Mouse (Mus musculus) MEL (cell line): ENCODE results near the gene Slc51b. TPM values are rescaled to one million over a fixed set of nuclear protein-coding genes. Genes with fewer than 3 reads are reported as not detected.

Experiments
- DNase-seq: peaks from one replicate; pipeline ENCODE4 v3.0.0; 2011; ENCODE audit warnings: low read depth, low spot score
- H3K27ac ChIP-seq: 2 replicates; pipeline ENCODE4 v1.5.1; 2012; ENCODE audit warnings: low read depth, mild to moderate bottlenecking, control low read depth, low read length, moderate library complexity; ENCODE audit not compliant: control insufficient read depth
- H3K27me3 ChIP-seq, 2 experiments: fragments of 150-350 bp in 1 of 2; sonication (generic) in 1 of 2; 2 replicates each; pipeline ENCODE4 v1.6.1; 2012; ENCODE audit warnings: low read length in 2 of 2, mild to moderate bottlenecking in 2 of 2, improper control_type of control experiment in 1 of 2, moderate library complexity in 1 of 2; ENCODE audit not compliant: insufficient read depth in 2 of 2, control insufficient read depth in 1 of 2
- H3K36me3 ChIP-seq, 2 experiments: 2 replicates each; pipeline ENCODE4 v1.6.1; 2012 to 2014; ENCODE audit warnings: low read length in 2 of 2, improper control_type of control experiment in 1 of 2, inconsistent platforms in 1 of 2, mild to moderate bottlenecking in 1 of 2; ENCODE audit not compliant: insufficient read depth in 2 of 2, control insufficient read depth in 1 of 2
- H3K4me1 ChIP-seq, 2 experiments: fragments of 150-350 bp in 1 of 2; sonication (generic) in 1 of 2; 2 replicates each; pipeline ENCODE4 v1.6.1; 2012; ENCODE audit warnings: low read length in 2 of 2, improper control_type of control experiment in 1 of 2, mild to moderate bottlenecking in 1 of 2; ENCODE audit not compliant: insufficient read depth in 2 of 2, control insufficient read depth in 1 of 2
- H3K4me3 ChIP-seq, 2 experiments: fragments of 150-350 bp in 1 of 2; sonication (generic) in 1 of 2; 2 replicates each; pipeline ENCODE4 v1.5.1; 2012; ENCODE audit warnings: low read depth in 2 of 2, low read length in 2 of 2, mild to moderate bottlenecking in 2 of 2, moderate library complexity in 2 of 2, control low read depth in 1 of 2, improper control_type of control experiment in 1 of 2; ENCODE audit not compliant: control insufficient read depth in 1 of 2, insufficient read depth in 1 of 2
- H3K79me2 ChIP-seq: 2 replicates; pipeline ENCODE4 v1.6.1; 2012; ENCODE audit warnings: mild to moderate bottlenecking, low read length, moderate library complexity; ENCODE audit not compliant: control insufficient read depth, poor library complexity, insufficient read depth
- H3K9ac ChIP-seq: 2 replicates; pipeline ENCODE4 v1.6.1; 2012; ENCODE audit warnings: low read depth, mild to moderate bottlenecking, control low read depth, low read length, moderate library complexity; ENCODE audit not compliant: control insufficient read depth, poor library complexity, severe bottlenecking
- H3K9me3 ChIP-seq: fragments of 150-350 bp; sonication (generic); replicated peaks from 2 replicates; pipeline ENCODE4 v1.6.1; 2012; ENCODE audit warnings: mild to moderate bottlenecking, low read length, improper control_type of control experiment, moderate library complexity; ENCODE audit not compliant: insufficient read depth
- E2F4 ChIP-seq: IDR thresholded peaks from 2 replicates; pipeline ENCODE4 v1.6.1; 2011; ENCODE audit warnings: low read depth, low read length, improper control_type of control experiment, borderline replicate concordance
- ELF1 ChIP-seq: IDR thresholded peaks from 2 replicates; pipeline ENCODE4 v1.6.1; 2014; ENCODE audit warnings: low read depth, mild to moderate bottlenecking, inconsistent platforms, low read length, improper control_type of control experiment, moderate library complexity
- EP300 ChIP-seq, 2 experiments: IDR thresholded peaks; 2 replicates each; pipeline ENCODE4 v1.6.1; 2011; ENCODE audit warnings: improper control_type of control experiment in 2 of 2, low read length in 2 of 2, low read depth in 1 of 2, mild to moderate bottlenecking in 1 of 2
- GABPA ChIP-seq: IDR thresholded peaks from 2 replicates; pipeline ENCODE4 v1.6.1; 2012; ENCODE audit warnings: low read depth, mild to moderate bottlenecking, inconsistent platforms, low read length, improper control_type of control experiment, moderate library complexity
- GATA1 ChIP-seq: IDR thresholded peaks from 2 replicates; pipeline ENCODE4 v1.6.1; 2011; ENCODE audit warnings: low read depth, low read length, improper control_type of control experiment
- HCFC1 ChIP-seq: IDR thresholded peaks from 2 replicates; pipeline ENCODE4 v1.6.1; 2012; ENCODE audit warnings: low read depth, mild to moderate bottlenecking, inconsistent platforms, low read length, improper control_type of control experiment, moderate library complexity
- JUND ChIP-seq: IDR thresholded peaks from 2 replicates; pipeline ENCODE4 v1.6.1; 2011; ENCODE audit warnings: low read depth, mild to moderate bottlenecking, improper control_type of control experiment, low read length
- KAT2A ChIP-seq: conservative IDR thresholded peaks from 2 replicates; pipeline ENCODE4 v1.6.1; 2012; ENCODE audit warnings: low read depth, low read length, improper control_type of control experiment, inconsistent platforms
- MAZ ChIP-seq: IDR thresholded peaks from 2 replicates; pipeline ENCODE4 v1.6.1; 2012; ENCODE audit warnings: low read depth, mild to moderate bottlenecking, inconsistent platforms, low read length, improper control_type of control experiment
- MEF2A ChIP-seq: IDR thresholded peaks from 2 replicates; pipeline ENCODE4 v1.6.1; 2014; ENCODE audit warnings: low read depth, mild to moderate bottlenecking, inconsistent platforms, low read length, improper control_type of control experiment; ENCODE audit not compliant: poor library complexity, insufficient replicate concordance, severe bottlenecking; ENCODE audit errors: extremely low read depth
- MXI1 ChIP-seq: IDR thresholded peaks from 2 replicates; pipeline ENCODE4 v1.6.1; 2011; ENCODE audit warnings: mild to moderate bottlenecking, low read depth, low read length, improper control_type of control experiment
- NELFE ChIP-seq: IDR thresholded peaks from 2 replicates; pipeline ENCODE4 v1.6.1; 2011; ENCODE audit warnings: low read depth, low read length, improper control_type of control experiment
- NRF1 ChIP-seq: IDR thresholded peaks from 2 replicates; pipeline ENCODE4 v1.6.1; 2014; ENCODE audit warnings: low read depth, mild to moderate bottlenecking, inconsistent platforms, low read length, improper control_type of control experiment, moderate library complexity; ENCODE audit not compliant: poor library complexity, insufficient read depth, severe bottlenecking
- POLR2AphosphoS2 ChIP-seq: IDR thresholded peaks from 2 replicates; pipeline ENCODE4 v1.6.1; 2011; ENCODE audit warnings: low read length, improper control_type of control experiment
- POLR2AphosphoS5 ChIP-seq: IDR thresholded peaks from 2 replicates; pipeline ENCODE4 v1.6.1; 2012; ENCODE audit warnings: low read depth, borderline replicate concordance, mild to moderate bottlenecking, inconsistent platforms, low read length, moderate library complexity, mixed read lengths
- RAD21 ChIP-seq: IDR thresholded peaks from 2 replicates; pipeline ENCODE4 v1.6.1; 2011; ENCODE audit warnings: mild to moderate bottlenecking, low read depth, low read length, improper control_type of control experiment
- RCOR1 ChIP-seq: IDR thresholded peaks from 2 replicates; pipeline ENCODE4 v1.6.1; 2012; ENCODE audit warnings: low read depth, mild to moderate bottlenecking, inconsistent platforms, low read length, improper control_type of control experiment
- SMC3 ChIP-seq: IDR thresholded peaks from 2 replicates; pipeline ENCODE4 v1.6.1; 2011; ENCODE audit warnings: low read depth, low read length, improper control_type of control experiment
- UBTF ChIP-seq: IDR thresholded peaks from 2 replicates; pipeline ENCODE4 v1.6.1; 2012; ENCODE audit warnings: low read depth, mild to moderate bottlenecking, inconsistent platforms, low read length, improper control_type of control experiment, moderate library complexity, borderline replicate concordance; ENCODE audit not compliant: insufficient read depth
- USF1 ChIP-seq: IDR thresholded peaks from 2 replicates; pipeline ENCODE4 v1.6.1; 2014; ENCODE audit warnings: low read depth, mild to moderate bottlenecking, inconsistent platforms, low read length, improper control_type of control experiment, moderate library complexity
- USF2 ChIP-seq, 2 experiments: IDR thresholded peaks; 2 replicates each; pipeline ENCODE4 v1.6.1; 2011 to 2012; ENCODE audit warnings: improper control_type of control experiment in 2 of 2, low read length in 2 of 2, borderline replicate concordance in 1 of 2, inconsistent platforms in 1 of 2, low read depth in 1 of 2, mild to moderate bottlenecking in 1 of 2; ENCODE audit not compliant: insufficient read depth in 1 of 2
- ZC3H11A ChIP-seq: IDR thresholded peaks from 2 replicates; pipeline ENCODE4 v1.6.1; 2012; ENCODE audit warnings: low read depth, mild to moderate bottlenecking, inconsistent platforms, low read length, improper control_type of control experiment
- ZKSCAN1 ChIP-seq: IDR thresholded peaks from 2 replicates; pipeline ENCODE4 v1.6.1; 2012; ENCODE audit warnings: low read depth, mild to moderate bottlenecking, inconsistent platforms, low read length, improper control_type of control experiment, moderate library complexity
- ZMIZ1 ChIP-seq: IDR thresholded peaks from 2 replicates; pipeline ENCODE4 v1.6.1; 2012; ENCODE audit warnings: low read depth, mild to moderate bottlenecking, inconsistent platforms, low read length, improper control_type of control experiment, moderate library complexity
- polyA plus RNA-seq, 2 experiments: library from polyadenylated mRNA; stranded (reverse) in 1 of 2; unstranded in 1 of 2; fragments of >175 nt in 1 of 2; fragments of >200 nt in 1 of 2; gene quantifications; 2 replicates each; pipeline versions ENCODE4 v1.2.1 to v1.2.4; 2012; ENCODE audit warnings: low replicate concordance in 2 of 2, low read depth in 1 of 2; ENCODE audit not compliant: insufficient read length in 2 of 2, insufficient read depth in 1 of 2, missing spikeins in 1 of 2
- total RNA-seq: library from RNA; depleted of rRNA; stranded (reverse); fragments of 300-350 nt; gene quantifications from 2 replicates; pipeline ENCODE4 v1.2.3, GENCODE M21; 2012

Gene Slc51b
- total and polyA plus RNA-seq, 3 experiments: not detected

DNA sequence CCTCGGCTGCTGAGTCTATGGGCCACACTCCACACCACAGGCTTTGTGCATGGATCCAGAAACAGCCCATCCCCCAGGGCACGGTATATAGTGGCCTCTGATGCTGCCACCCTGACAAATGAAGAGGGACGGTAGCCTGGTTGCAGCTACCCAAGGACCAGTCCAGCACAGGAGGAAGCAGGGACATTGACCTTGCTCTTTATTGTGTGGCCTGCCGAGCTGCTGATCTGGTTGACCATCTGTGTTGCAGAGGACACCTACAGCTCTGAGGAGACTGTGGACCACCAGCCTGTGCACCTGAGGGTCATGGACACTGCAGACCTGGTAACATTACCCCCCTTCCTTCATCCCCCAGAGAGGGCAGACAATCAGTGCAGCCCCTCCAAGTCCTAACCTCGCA, 15.4 kb downstream of the Slc51b start:
- Histone ChIP-seq H3K27me3 (peaks cover 0 to 4% of the 10 kb centered on the region in 2 experiments; a peak in 3 of 4 replicates), H3K4me3 (no peak overlapping the region), H3K79me2 (no peaks in the 10 kb centered on the region), H3K9ac (no peak overlapping the region), H3K4me1 (peaks cover 0 to 3% of the 10 kb centered on the region in 2 experiments; a peak in 1 of 4 replicates), H3K9me3 (no peaks in the 10 kb centered on the region), H3K36me3 (peaks cover 0 to 2% of the 10 kb centered on the region in 2 experiments; a peak in 1 of 4 replicates), H3K27ac (no peak overlapping the region)
- no peak for DNase-seq
- no peak for TF ChIP-seq MEF2A
- TF ChIP-seq ELF1: no peak
- no peak for TF ChIP-seq ZMIZ1
- TF ChIP-seq RAD21: no peak
- TF ChIP-seq GATA1: no peak
- no peak for TF ChIP-seq NRF1
- TF ChIP-seq MXI1: no peak
- TF ChIP-seq USF2 (IDR thresholded peaks at IDR 0.05; ENCODE audit: borderline replicate concordance in 1 of 2, insufficient read depth in 1 of 2, low read depth in 1 of 2, low read length in 2 of 2): no peak
- no peak for TF ChIP-seq UBTF
- TF ChIP-seq JUND: no peak
- TF ChIP-seq POLR2AphosphoS2: no peak
- TF ChIP-seq USF1: no peak
- TF ChIP-seq EP300 (IDR thresholded peaks at IDR 0.05; ENCODE audit: low read depth in 1 of 2, low read length in 2 of 2): no peak
- no peak for TF ChIP-seq ZKSCAN1
- no peak for TF ChIP-seq HCFC1
- no peak for TF ChIP-seq GABPA
- TF ChIP-seq RCOR1: no peak
- TF ChIP-seq MAZ: no peak
- no peak for TF ChIP-seq SMC3
- TF ChIP-seq, all 39 proteins: peak for 0

DNA sequence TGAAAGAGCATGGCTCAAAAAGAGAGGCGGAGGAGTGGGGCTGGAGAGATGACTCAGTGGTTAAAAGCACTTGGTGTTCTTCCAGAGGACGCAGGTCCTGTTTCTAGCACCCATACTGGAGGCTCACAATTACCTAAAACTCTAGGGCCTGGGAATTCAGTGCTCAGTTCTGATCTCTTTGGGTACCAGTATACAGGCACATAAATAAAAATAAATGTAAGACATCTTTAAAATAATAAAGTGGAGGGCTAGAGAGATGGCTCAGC, 17.6 kb downstream of the Slc51b start:
- Histone ChIP-seq H3K4me3 (no peak overlapping the region; a peak in 1 of 4 replicates), H3K4me1 (peaks cover 0 to 3% of the 10 kb centered on the region in 2 experiments; a peak in 1 of 4 replicates), H3K9ac (peak overlapping the region; percentile 56), H3K27me3 (no peaks in the 10 kb centered on the region; a peak in 1 of 4 replicates), H3K36me3 (peaks cover 0 to 2% of the 10 kb centered on the region in 2 experiments; a peak in 1 of 4 replicates), H3K27ac (no peak overlapping the region), H3K79me2 (no peaks in the 10 kb centered on the region), H3K9me3 (no peaks in the 10 kb centered on the region)
- no peak for TF ChIP-seq E2F4
- no peak for TF ChIP-seq POLR2AphosphoS5
- TF ChIP-seq NRF1: no peak
- no peak for TF ChIP-seq RAD21
- no peak for TF ChIP-seq USF2 (IDR thresholded peaks at IDR 0.05; ENCODE audit: borderline replicate concordance in 1 of 2, insufficient read depth in 1 of 2, low read depth in 1 of 2, low read length in 2 of 2)
- no peak for TF ChIP-seq ZC3H11A
- TF ChIP-seq EP300 (IDR thresholded peaks at IDR 0.05; ENCODE audit: low read depth in 1 of 2, low read length in 2 of 2): no peak
- no peak for TF ChIP-seq ELF1
- TF ChIP-seq KAT2A: no peak
- no peak for TF ChIP-seq ZMIZ1
- no peak for TF ChIP-seq NELFE
- DNase-seq: no peak
